Mouse (Mus musculus): Measurements from ENCODE around the gene Aprt. TPM values are rescaled to one million over a fixed set of nuclear protein-coding genes. Genes with fewer than 3 reads are reported as not detected.

Gene Aprt
- total and polyA plus RNA-seq, 3 experiments: 239 to 287 TPM; not detected in 1

DNA sequence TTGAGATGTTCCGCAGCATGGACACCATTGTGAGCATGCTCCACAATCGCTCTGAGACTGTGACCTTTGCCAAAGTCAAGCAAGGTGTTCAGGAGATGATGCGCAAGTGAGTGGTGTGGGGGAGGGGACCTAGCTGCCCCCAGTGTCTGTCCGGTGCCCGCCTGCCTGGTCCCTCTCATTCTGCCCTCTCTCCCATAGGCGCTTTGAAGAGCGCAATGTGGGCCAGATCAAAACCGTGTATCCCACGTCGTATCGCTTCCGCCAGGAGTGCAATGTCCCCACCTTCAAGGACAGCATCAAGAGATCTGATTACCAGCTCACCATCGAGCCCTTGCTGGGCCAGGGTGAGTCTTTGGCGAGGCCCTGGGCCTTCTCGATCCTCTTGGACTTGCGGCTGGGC, 6.7 kb downstream of the Aprt start:
- no peak overlapping the region for H3K27ac ChIP-seq (ENCODE audit: control insufficient read depth, low read depth, low read length)

DNA sequence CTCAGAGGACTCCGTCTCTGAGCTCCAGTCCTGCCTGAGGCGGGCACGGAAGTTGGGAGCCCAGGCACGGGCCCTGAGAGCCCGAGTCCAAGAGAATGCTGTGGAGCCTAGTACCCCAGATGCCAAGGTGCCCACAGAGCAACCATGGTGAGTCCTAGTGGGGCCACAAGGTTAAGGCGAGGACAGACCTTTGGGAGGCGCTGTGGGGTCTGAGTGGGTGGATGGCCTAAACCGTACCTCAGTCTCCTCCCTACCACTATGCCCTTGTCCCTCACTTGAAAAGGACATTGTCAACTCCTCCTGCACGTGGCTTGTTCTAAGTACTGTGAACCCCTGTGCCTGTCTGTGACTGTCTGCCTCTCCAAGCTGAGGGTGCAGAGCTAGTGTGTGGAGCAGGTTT, 7.4 kb downstream of the Aprt start:
- Histone ChIP-seq H3K27me3 (ENCODE audit: control insufficient read depth in 1 of 2, insufficient read depth in 2 of 2, low read length in 2 of 2) (no peaks in the 10 kb centered on the region), H3K4me3 (ENCODE audit: control insufficient read depth in 1 of 2, insufficient read depth in 1 of 2, low read depth in 2 of 2, low read length in 2 of 2) (peak overlapping the region; percentile 62 to 90; a peak in 3 of 4 replicates), H3K9ac (ENCODE audit: control insufficient read depth, low read depth, low read length, poor library complexity, severe bottlenecking) (peak overlapping the region; percentile 99), H3K27ac (ENCODE audit: control insufficient read depth, low read depth, low read length) (no peak overlapping the region), H3K79me2 (ENCODE audit: control insufficient read depth, insufficient read depth, low read length, poor library complexity) (peaks cover 23% of the 10 kb centered on the region), H3K9me3 (replicated peaks; ENCODE audit: insufficient read depth, low read length) (no peaks in the 10 kb centered on the region), H3K4me1 (ENCODE audit: control insufficient read depth in 1 of 2, insufficient read depth in 2 of 2, low read length in 2 of 2) (peaks cover 0 to 15% of the 10 kb centered on the region in 2 experiments; a peak in 3 of 4 replicates), H3K36me3 (ENCODE audit: control insufficient read depth in 1 of 2, insufficient read depth in 2 of 2, low read length in 2 of 2) (peaks cover 0 to 12% of the 10 kb centered on the region in 2 experiments; a peak in 2 of 4 replicates)
- TF ChIP-seq POLR2AphosphoS2 (IDR thresholded peaks at IDR 0.05; ENCODE audit: low read length) (0 out of 2 replicates have a peak, but pooled peaks have one; percentile 35), TBP (IDR thresholded peaks at IDR 0.05; ENCODE audit: low read depth, low read length) (no peak), CTCF (IDR thresholded peaks at IDR 0.05 in 2 of 3, conservative IDR thresholded peaks at IDR 0.05 in 1 of 3; ENCODE audit: control insufficient read depth in 1 of 3, insufficient read depth in 1 of 3, low read depth in 2 of 3, low read length in 3 of 3, poor library complexity in 1 of 3, severe bottlenecking in 1 of 3) (peak; percentile 9 to 15 (median 11); a peak in 1 of 6 replicates)
- DNase-seq (ENCODE audit: low read depth, low spot score): no peak

More for the DNA sequence above, 6.7 kb downstream of the Aprt start:
- Histone ChIP-seq H3K4me3 (ENCODE audit: control insufficient read depth in 1 of 2, insufficient read depth in 1 of 2, low read depth in 2 of 2, low read length in 2 of 2) (no peak overlapping the region; a peak in 1 of 4 replicates), H3K9ac (ENCODE audit: control insufficient read depth, low read depth, low read length, poor library complexity, severe bottlenecking) (no peak overlapping the region; the same call in 1 of the 2 replicates), H3K27me3 (ENCODE audit: control insufficient read depth in 1 of 2, insufficient read depth in 2 of 2, low read length in 2 of 2) (no peaks in the 10 kb centered on the region), H3K36me3 (ENCODE audit: control insufficient read depth in 1 of 2, insufficient read depth in 2 of 2, low read length in 2 of 2) (peaks cover 0 to 16% of the 10 kb centered on the region in 2 experiments; a peak in 2 of 4 replicates), H3K79me2 (ENCODE audit: control insufficient read depth, insufficient read depth, low read length, poor library complexity) (peaks cover 23% of the 10 kb centered on the region), H3K4me1 (ENCODE audit: control insufficient read depth in 1 of 2, insufficient read depth in 2 of 2, low read length in 2 of 2) (peaks cover 1 to 20% of the 10 kb centered on the region in 2 experiments; a peak in 3 of 4 replicates), H3K9me3 (replicated peaks; ENCODE audit: insufficient read depth, low read length) (no peaks in the 10 kb centered on the region)
- TF ChIP-seq KAT2A (conservative IDR thresholded peaks at IDR 0.05; ENCODE audit: low read depth, low read length) (no peak), POLR2A (IDR thresholded peaks at IDR 0.05; ENCODE audit: control insufficient read depth in 1 of 2, insufficient read depth in 1 of 2, low read depth in 1 of 2, low read length in 2 of 2, poor library complexity in 1 of 2) (no peak), ELF1 (IDR thresholded peaks at IDR 0.05; ENCODE audit: low read depth, low read length) (no peak), MEF2A (IDR thresholded peaks at IDR 0.05; ENCODE audit: extremely low read depth, insufficient replicate concordance, low read depth, low read length, poor library complexity, severe bottlenecking) (no peak), CTCF (IDR thresholded peaks at IDR 0.05 in 2 of 3, conservative IDR thresholded peaks at IDR 0.05 in 1 of 3; ENCODE audit: control insufficient read depth in 1 of 3, insufficient read depth in 1 of 3, low read depth in 2 of 3, low read length in 3 of 3, poor library complexity in 1 of 3, severe bottlenecking in 1 of 3) (no peak), USF1 (IDR thresholded peaks at IDR 0.05; ENCODE audit: low read depth, low read length) (no peak), POLR2AphosphoS2 (IDR thresholded peaks at IDR 0.05; ENCODE audit: low read length) (no peak), ZC3H11A (IDR thresholded peaks at IDR 0.05; ENCODE audit: low read depth, low read length) (no peak), RAD21 (IDR thresholded peaks at IDR 0.05; ENCODE audit: low read depth, low read length) (no peak), ZNF384 (IDR thresholded peaks at IDR 0.05; ENCODE audit: low read depth, low read length) (no peak), CHD1 (IDR thresholded peaks at IDR 0.05; ENCODE audit: low read depth, low read length) (no peak), ETS1 (IDR thresholded peaks at IDR 0.05; ENCODE audit: low read depth, low read length) (no peak), MYC (IDR thresholded peaks at IDR 0.05; ENCODE audit: low read depth, low read length) (no peak), E2F4 (IDR thresholded peaks at IDR 0.05; ENCODE audit: borderline replicate concordance, low read depth, low read length) (no peak)
- DNase-seq (ENCODE audit: low read depth, low spot score): no peak

Measured in MEL (cell line).